Mouse (Mus musculus): ENCODE measurements at regions not wholly inside any gene's neighbourhood (a gene's known extent, or its start where the extent isn't known, plus 50 kb on each side); places are given as distances from the start of the nearest gene placed in this dataset.

GRCm38 (mm10) chr15:65557846-65558835 is 543.4 kb upstream of the Gm21961 start:
- TF ChIP-seq TCF12 (IDR thresholded peaks at IDR 0.05; ENCODE audit: low read depth, low read length) = no peak
- no peaks in the 10 kb centered on the region for H3K4me1 ChIP-seq (ENCODE audit: control insufficient read depth in 1 of 2, insufficient read depth in 2 of 2, low read length in 2 of 2)
- no peaks in the 10 kb centered on the region for H3K27me3 ChIP-seq (ENCODE audit: control insufficient read depth in 1 of 2, insufficient read depth in 2 of 2, low read length in 2 of 2)
- H3K36me3 ChIP-seq (ENCODE audit: control insufficient read depth in 1 of 2, insufficient read depth in 2 of 2, low read length in 2 of 2) = no peaks in the 10 kb centered on the region
- H3K9ac ChIP-seq (ENCODE audit: control insufficient read depth, low read depth, low read length, poor library complexity, severe bottlenecking) = no peak overlapping the region
- H3K9me3 ChIP-seq (replicated peaks; ENCODE audit: insufficient read depth, low read length) = no peaks in the 10 kb centered on the region
- no peak overlapping the region for H3K4me3 ChIP-seq (ENCODE audit: control insufficient read depth in 1 of 2, insufficient read depth in 1 of 2, low read depth in 2 of 2, low read length in 2 of 2)
- H3K27ac ChIP-seq (ENCODE audit: control insufficient read depth, low read depth, low read length) = no peak overlapping the region
- no peak for DNase-seq (ENCODE audit: low read depth, low spot score)
- no peaks in the 10 kb centered on the region for H3K79me2 ChIP-seq (ENCODE audit: control insufficient read depth, insufficient read depth, low read length, poor library complexity)

- Histone ChIP-seq H3K27ac (ENCODE audit: control insufficient read depth, low read depth, low read length) (no peak overlapping the region), H3K36me3 (ENCODE audit: control insufficient read depth in 1 of 2, insufficient read depth in 2 of 2, low read length in 2 of 2) (no peaks in the 10 kb centered on the region), H3K4me3 (ENCODE audit: control insufficient read depth in 1 of 2, insufficient read depth in 1 of 2, low read depth in 2 of 2, low read length in 2 of 2) (no peak overlapping the region), H3K4me1 (ENCODE audit: control insufficient read depth in 1 of 2, insufficient read depth in 2 of 2, low read length in 2 of 2) (no peaks in the 10 kb centered on the region), H3K9me3 (replicated peaks; ENCODE audit: insufficient read depth, low read length) (no peaks in the 10 kb centered on the region), H3K9ac (ENCODE audit: control insufficient read depth, low read depth, low read length, poor library complexity, severe bottlenecking) (no peak overlapping the region), H3K27me3 (ENCODE audit: control insufficient read depth in 1 of 2, insufficient read depth in 2 of 2, low read length in 2 of 2) (no peaks in the 10 kb centered on the region), H3K79me2 (ENCODE audit: control insufficient read depth, insufficient read depth, low read length, poor library complexity) (no peaks in the 10 kb centered on the region)
- TF ChIP-seq POLR2AphosphoS5 (IDR thresholded peaks at IDR 0.05; ENCODE audit: borderline replicate concordance, low read depth, low read length) (no peak), BHLHE40 (IDR thresholded peaks at IDR 0.05; ENCODE audit: borderline replicate concordance, low read depth, low read length) (no peak), ETS1 (IDR thresholded peaks at IDR 0.05; ENCODE audit: low read depth, low read length) (no peak), SMC3 (IDR thresholded peaks at IDR 0.05; ENCODE audit: low read depth, low read length) (no peak), HCFC1 (IDR thresholded peaks at IDR 0.05; ENCODE audit: low read depth, low read length) (no peak), MEF2A (IDR thresholded peaks at IDR 0.05; ENCODE audit: extremely low read depth, insufficient replicate concordance, low read depth, low read length, poor library complexity, severe bottlenecking) (no peak), TCF12 (IDR thresholded peaks at IDR 0.05; ENCODE audit: low read depth, low read length) (no peak), RAD21 (IDR thresholded peaks at IDR 0.05; ENCODE audit: low read depth, low read length) (no peak), SIN3A (IDR thresholded peaks at IDR 0.05; ENCODE audit: low read length) (no peak), CTCF (IDR thresholded peaks at IDR 0.05 in 2 of 3, conservative IDR thresholded peaks at IDR 0.05 in 1 of 3; ENCODE audit: control insufficient read depth in 1 of 3, insufficient read depth in 1 of 3, low read depth in 2 of 3, low read length in 3 of 3, poor library complexity in 1 of 3, severe bottlenecking in 1 of 3) (no peak), MYC (IDR thresholded peaks at IDR 0.05; ENCODE audit: low read depth, low read length) (no peak), GABPA (IDR thresholded peaks at IDR 0.05; ENCODE audit: low read depth, low read length) (no peak)
- no peak for DNase-seq (ENCODE audit: low read depth, low spot score)
Measured at GRCm38 (mm10) chr15:65549046-65549445, 534.3 kb upstream of the Gm21961 start.

GRCm38 (mm10) chr15:65535606-65536005 is 520.9 kb upstream of the Gm21961 start:
- H3K27ac ChIP-seq (ENCODE audit: control insufficient read depth, low read depth, low read length) = no peak overlapping the region
- no peak overlapping the region for H3K4me3 ChIP-seq (ENCODE audit: control insufficient read depth in 1 of 2, insufficient read depth in 1 of 2, low read depth in 2 of 2, low read length in 2 of 2)
- no peak for DNase-seq (ENCODE audit: low read depth, low spot score)
- no peaks in the 10 kb centered on the region for H3K36me3 ChIP-seq (ENCODE audit: control insufficient read depth in 1 of 2, insufficient read depth in 2 of 2, low read length in 2 of 2)
- no peaks in the 10 kb centered on the region for H3K27me3 ChIP-seq (ENCODE audit: control insufficient read depth in 1 of 2, insufficient read depth in 2 of 2, low read length in 2 of 2)
- H3K9me3 ChIP-seq (replicated peaks; ENCODE audit: insufficient read depth, low read length) = no peaks in the 10 kb centered on the region
- no peak overlapping the region for H3K9ac ChIP-seq (ENCODE audit: control insufficient read depth, low read depth, low read length, poor library complexity, severe bottlenecking)
- no peaks in the 10 kb centered on the region for H3K79me2 ChIP-seq (ENCODE audit: control insufficient read depth, insufficient read depth, low read length, poor library complexity)
- no peaks in the 10 kb centered on the region for H3K4me1 ChIP-seq (ENCODE audit: control insufficient read depth in 1 of 2, insufficient read depth in 2 of 2, low read length in 2 of 2)
- no peak for TF ChIP-seq NRF1 (IDR thresholded peaks at IDR 0.05; ENCODE audit: insufficient read depth, low read depth, low read length, poor library complexity, severe bottlenecking)
- no peak for TF ChIP-seq UBTF (IDR thresholded peaks at IDR 0.05; ENCODE audit: borderline replicate concordance, insufficient read depth, low read depth, low read length)
- no peak for TF ChIP-seq SMC3 (IDR thresholded peaks at IDR 0.05; ENCODE audit: low read depth, low read length)
- no peak for TF ChIP-seq ZMIZ1 (IDR thresholded peaks at IDR 0.05; ENCODE audit: low read depth, low read length)
- no peak for TF ChIP-seq BHLHE40 (IDR thresholded peaks at IDR 0.05; ENCODE audit: borderline replicate concordance, low read depth, low read length)
- no peak for TF ChIP-seq CHD2 (IDR thresholded peaks at IDR 0.05; ENCODE audit: low read length)
- no peak for TF ChIP-seq MEF2A (IDR thresholded peaks at IDR 0.05; ENCODE audit: extremely low read depth, insufficient replicate concordance, low read depth, low read length, poor library complexity, severe bottlenecking)
- TF ChIP-seq RCOR1 (IDR thresholded peaks at IDR 0.05; ENCODE audit: low read depth, low read length) = no peak
- no peak for TF ChIP-seq MYB (IDR thresholded peaks at IDR 0.05; ENCODE audit: low read depth, low read length)
- TF ChIP-seq JUND (IDR thresholded peaks at IDR 0.05; ENCODE audit: low read depth, low read length) = no peak
- no peak for TF ChIP-seq SIN3A (IDR thresholded peaks at IDR 0.05; ENCODE audit: low read length)
- TF ChIP-seq GABPA (IDR thresholded peaks at IDR 0.05; ENCODE audit: low read depth, low read length) = no peak
- no peak for TF ChIP-seq ETS1 (IDR thresholded peaks at IDR 0.05; ENCODE audit: low read depth, low read length)
- no peak for TF ChIP-seq E2F4 (IDR thresholded peaks at IDR 0.05; ENCODE audit: borderline replicate concordance, low read depth, low read length)
- TF ChIP-seq POLR2A (IDR thresholded peaks at IDR 0.05; ENCODE audit: control insufficient read depth in 1 of 2, insufficient read depth in 1 of 2, low read depth in 1 of 2, low read length in 2 of 2, poor library complexity in 1 of 2) = no peak
- no peak for TF ChIP-seq USF1 (IDR thresholded peaks at IDR 0.05; ENCODE audit: low read depth, low read length)

Measured in MEL (cell line).